Mouse (Mus musculus) brain, embryonic 14.5 days (tissue): Measurements from ENCODE around the gene Guk1.

Experiments
- CTCF ChIP-seq: fragments of 200-500 bp; IDR thresholded peaks from 2 replicates; pipeline ENCODE4 v1.5.1; 2012; ENCODE audit warnings: inconsistent platforms, mild to moderate bottlenecking, moderate library complexity, borderline replicate concordance; ENCODE audit not compliant: insufficient read depth, insufficient read length; ENCODE audit errors: extremely low read depth
- POLR2A ChIP-seq: fragments of 200-500 bp; IDR thresholded peaks from 2 replicates; pipeline ENCODE4 v1.6.1; 2012; ENCODE audit warnings: mild to moderate bottlenecking, inconsistent platforms, borderline replicate concordance; ENCODE audit not compliant: poor library complexity, insufficient read depth, insufficient read length, severe bottlenecking; ENCODE audit errors: extremely low read depth

- TF ChIP-seq POLR2A (no peak), CTCF (no peak)
Measured at GRCm38 (mm10) chr11:59136994-59137706, 54.9 kb downstream of the Guk1 start.
